Mouse (Mus musculus): ENCODE results near the gene Pnpla2.

Gene Pnpla2

GRCm38 (mm10) chr7:141483114-141483653 is 28.2 kb downstream of the Pnpla2 start:
- no peak for DNase-seq (ENCODE audit: low spot score)

GRCm38 (mm10) chr7:141484186-141485120 is 29.5 kb downstream of the Pnpla2 start:
- DNase-seq (ENCODE audit: low spot score): no peak

GRCm38 (mm10) chr7:141485186-141485585 is 30.2 kb downstream of the Pnpla2 start:
- no peak for DNase-seq (ENCODE audit: low spot score)

GRCm38 (mm10) chr7:141485606-141486005 is 30.6 kb downstream of the Pnpla2 start:
- no peak for DNase-seq (ENCODE audit: low spot score)

GRCm38 (mm10) chr7:141486239-141486638 is 31.2 kb downstream of the Pnpla2 start:
- no peak for DNase-seq (ENCODE audit: low spot score)

- DNase-seq (ENCODE audit: low spot score): no peak
Measured at GRCm38 (mm10) chr7:141487141-141487540, 32.1 kb downstream of the Pnpla2 start.

GRCm38 (mm10) chr7:141491151-141491550 is 36.2 kb downstream of the Pnpla2 start:
- no peak for DNase-seq (ENCODE audit: low spot score)

- DNase-seq (ENCODE audit: low spot score): no peak
Measured at GRCm38 (mm10) chr7:141492738-141493137, 37.7 kb downstream of the Pnpla2 start.

- no peak for DNase-seq (ENCODE audit: low spot score)
Measured at GRCm38 (mm10) chr7:141493729-141494128, 38.7 kb downstream of the Pnpla2 start.

- DNase-seq (ENCODE audit: low spot score): no peak
Measured at GRCm38 (mm10) chr7:141495379-141495778, 40.4 kb downstream of the Pnpla2 start.

- no peak for DNase-seq (ENCODE audit: low spot score)
Measured at GRCm38 (mm10) chr7:141495940-141496339, 40.9 kb downstream of the Pnpla2 start.

- no peak for DNase-seq (ENCODE audit: low spot score)
Measured at GRCm38 (mm10) chr7:141497600-141497999, 42.6 kb downstream of the Pnpla2 start.

- DNase-seq (ENCODE audit: low spot score): no peak
Measured at GRCm38 (mm10) chr7:141501820-141502555, 47.0 kb downstream of the Pnpla2 start.

- DNase-seq (ENCODE audit: low spot score): no peak
Measured at GRCm38 (mm10) chr7:141502556-141502905, 47.5 kb downstream of the Pnpla2 start.

GRCm38 (mm10) chr7:141506278-141506677 is 51.3 kb downstream of the Pnpla2 start:
- DNase-seq (ENCODE audit: low spot score): no peak

GRCm38 (mm10) chr7:141508160-141508559 is 53.2 kb downstream of the Pnpla2 start:
- DNase-seq (ENCODE audit: low spot score): no peak

- DNase-seq (ENCODE audit: low spot score): no peak
Measured at GRCm38 (mm10) chr7:141510196-141510595, 55.2 kb downstream of the Pnpla2 start.

Data from testis, postnatal 10 days (tissue).